Mouse (Mus musculus) bone marrow, adult 2 months (tissue): ENCODE measurements around the gene Dusp16.

Experiments
- CTCF ChIP-seq: fragments of 200-500 bp; IDR thresholded peaks from 2 replicates; pipeline ENCODE4 v1.5.1; 2011; ENCODE audit warnings: low read length, control low read depth; ENCODE audit not compliant: control insufficient read depth, insufficient read depth
- POLR2A ChIP-seq: fragments of 200-500 bp; IDR thresholded peaks from 2 replicates; pipeline ENCODE4 v1.6.1; 2011; ENCODE audit warnings: low read depth, mild to moderate bottlenecking, control low read depth, low read length, borderline replicate concordance; ENCODE audit not compliant: control insufficient read depth

GRCm38 (mm10) chr6:134782900-134783299 lies 9.5 kb downstream of the Dusp16 start:
- TF ChIP-seq POLR2A (no peak), CTCF (no peak)
